Mouse (Mus musculus) C3H10T1/2 (cell line): ENCODE measurements around the gene B3gat1. TPM values are rescaled to one million over a fixed set of nuclear protein-coding genes. Genes with fewer than 3 reads are reported as not detected.

Source experiments
- polyA plus RNA-seq, 2 experiments: library from polyadenylated mRNA; unstranded; fragments of >200 nt; fragmentation: generic; extraction: Trizol; gene quantifications; one replicate each; pipeline ENCODE4 v1.2.1; 2012; ENCODE audit warnings: missing spikeins in 2 of 2

The B3gat1 gene
- not detected for polyA plus RNA-seq

DNA sequence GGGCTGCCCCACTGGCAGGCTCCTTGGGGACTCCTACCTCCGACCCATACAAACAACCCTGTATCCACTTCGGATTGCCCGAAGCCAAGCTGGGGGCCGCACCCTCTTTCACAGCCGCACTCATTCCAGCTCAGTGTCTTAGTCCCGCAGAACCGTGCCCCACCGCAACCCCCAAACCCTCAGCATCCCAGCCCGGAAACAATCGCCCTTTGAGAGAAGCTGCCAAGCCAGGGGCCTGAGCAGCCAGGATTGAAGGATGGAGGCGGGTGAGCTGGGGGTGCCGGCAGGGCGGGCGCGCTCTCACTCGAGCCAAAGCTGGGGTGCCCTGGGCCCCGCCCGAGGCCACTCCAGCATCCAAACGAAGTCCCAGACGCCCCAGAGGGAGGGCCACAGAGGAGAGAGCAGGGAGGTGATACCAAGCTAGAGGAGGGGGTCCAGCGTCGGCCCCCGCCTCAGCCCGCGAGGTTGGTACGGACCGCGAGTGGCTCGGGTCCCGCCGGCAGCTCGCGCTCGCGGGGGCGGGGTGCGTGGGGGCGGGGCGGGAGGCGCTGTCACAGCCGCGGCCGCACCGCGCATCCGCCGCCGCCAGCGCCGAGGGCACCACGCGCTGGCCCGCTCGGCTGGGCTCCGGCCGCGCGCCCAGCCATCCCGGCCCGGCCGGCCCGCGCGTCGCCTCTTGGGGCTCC lies at the start of gene B3gat1:
B3gat1 (plus strand) TSS at position 523 of the 686 bp plus-strand sequence.

GRCm38 (mm10) chr9:26805935-26806666 lies 72.6 kb downstream of the B3gat1 start, which contains the start of gene Glb1l2:
Gene Glb1l2, minus strand, starts transcription at chr9:26806468.

Other genes with a start within 250 kb of the B3gat1 start
- gene Glb1l2, start 72.7 kb downstream of the B3gat1 start, polyA plus RNA-seq, result not detected
- gene Glb1l3, start 127.2 kb downstream of the B3gat1 start, polyA plus RNA-seq, result not detected
- under 1 TPM in 1 of 2 experiments, not detected in 1; 0.02 TPM for gene Gm1110, start 189.4 kb downstream of the B3gat1 start, polyA plus RNA-seq